Mouse (Mus musculus) left cerebral cortex, postnatal 4 days (tissue): ENCODE measurements around the gene Crlf2. TPM values are rescaled to one million over a fixed set of nuclear protein-coding genes. Genes with fewer than 3 reads are reported as not detected.

ENCODE experiments used
- DNase-seq: peaks from one replicate; pipeline ENCODE4 v3.0.0-alpha.2; 2022
- intact Hi-C: fragments of 180-260 bp; cut with DNase I; formaldehyde crosslinking; loops from one replicate; pipeline ENCODE4 v1.15.1; 2025
- total RNA-seq, 2 experiments: library from RNA; stranded (reverse); gene quantifications; 2 replicates each; pipeline ENCODE4 v1.2.3; 2021

Gene Crlf2
- 10 to 100 TPM; 41.6 to 47.1 TPM for total RNA-seq

GRCm38 (mm10) chr5:109558404-109559160 is at the start of gene Crlf2:
Gene Crlf2, minus strand, starts transcription at chr5:109558993.
- peak; percentile 93 for DNase-seq
- intact Hi-C loops = loop anchor here (5.0 kb wide), 1 partner anchor 549 kb away; the partner anchor contains the start of gene Gtpbp6

GRCm38 (mm10) chr5:109602585-109602984 is 43.8 kb upstream of the Crlf2 start:
- intact Hi-C loops = no loop called here
- DNase-seq = no peak

- peak; percentile 5 for DNase-seq
- intact Hi-C loops = no loop called here
Measured at GRCm38 (mm10) chr5:109601080-109601479, 42.3 kb upstream of the Crlf2 start.

- intact Hi-C loops = no loop called here
- no peak for DNase-seq
Measured at GRCm38 (mm10) chr5:109598876-109599275, 40.1 kb upstream of the Crlf2 start.

- no peak for DNase-seq
- intact Hi-C loops = no loop called here
Measured at GRCm38 (mm10) chr5:109596647-109597046, 37.9 kb upstream of the Crlf2 start.

- intact Hi-C loops = no loop called here
Measured at GRCm38 (mm10) chr5:109562829-109563228, 4.0 kb upstream of the Crlf2 start.

GRCm38 (mm10) chr5:109559191-109559590 is 398 bp upstream of the Crlf2 start:
- no peak for DNase-seq
- intact Hi-C loops = loop anchor here (5.0 kb wide), 1 partner anchor 548 kb away; the partner anchor contains the start of gene Gtpbp6

More at GRCm38 (mm10) chr5:109562829-109563228, 4.0 kb upstream of the Crlf2 start:
- DNase-seq = no peak

GRCm38 (mm10) chr5:109558123-109558403 is 730 bp downstream of the Crlf2 start:
- no peak for DNase-seq
- intact Hi-C loops = loop anchor here (5.0 kb wide), 1 partner anchor 549 kb away; the partner anchor contains the start of gene Gtpbp6

GRCm38 (mm10) chr5:109557321-109558122 is 1.3 kb downstream of the Crlf2 start:
- intact Hi-C loops = loop anchor here (5.0 kb wide), 1 partner anchor 550 kb away; the partner anchor contains the start of gene Gtpbp6

GRCm38 (mm10) chr5:109556591-109557320 is 2.0 kb downstream of the Crlf2 start:
- peak; percentile 90 for DNase-seq
- intact Hi-C loops = loop anchor here (5.0 kb wide), 1 partner anchor 551 kb away; the partner anchor contains the start of gene Gtpbp6

More at GRCm38 (mm10) chr5:109557321-109558122, 1.3 kb downstream of the Crlf2 start:
- DNase-seq = peak; percentile 95

- intact Hi-C loops = loop anchor here (5.0 kb wide), 1 partner anchor 551 kb away; the partner anchor contains the start of gene Gtpbp6
- DNase-seq = peak; percentile 29
Measured at GRCm38 (mm10) chr5:109555676-109556571, 2.9 kb downstream of the Crlf2 start.

GRCm38 (mm10) chr5:109555236-109555675 is 3.5 kb downstream of the Crlf2 start:
- intact Hi-C loops = loop anchor here (5.0 kb wide), 1 partner anchor 552 kb away; the partner anchor contains the start of gene Gtpbp6
- peak; percentile 16 for DNase-seq

- peak; percentile 9 for DNase-seq
- intact Hi-C loops = loop anchor here (5.0 kb wide), 1 partner anchor 553 kb away; the partner anchor contains the start of gene Gtpbp6
Measured at GRCm38 (mm10) chr5:109554091-109555050, 4.4 kb downstream of the Crlf2 start.

GRCm38 (mm10) chr5:109553160-109553930 is 5.4 kb downstream of the Crlf2 start:
- peak; percentile 3 for DNase-seq
- intact Hi-C loops = no loop called here

- DNase-seq = peak; percentile 3
- intact Hi-C loops = no loop called here
Measured at GRCm38 (mm10) chr5:109552541-109552940, 6.3 kb downstream of the Crlf2 start.

- intact Hi-C loops = no loop called here
- peak; percentile 1 for DNase-seq
Measured at GRCm38 (mm10) chr5:109552116-109552515, 6.7 kb downstream of the Crlf2 start.

GRCm38 (mm10) chr5:109551041-109551765 is 7.6 kb downstream of the Crlf2 start:
- peak; percentile 2 for DNase-seq
- intact Hi-C loops = no loop called here
